In the genomic region with DNA sequence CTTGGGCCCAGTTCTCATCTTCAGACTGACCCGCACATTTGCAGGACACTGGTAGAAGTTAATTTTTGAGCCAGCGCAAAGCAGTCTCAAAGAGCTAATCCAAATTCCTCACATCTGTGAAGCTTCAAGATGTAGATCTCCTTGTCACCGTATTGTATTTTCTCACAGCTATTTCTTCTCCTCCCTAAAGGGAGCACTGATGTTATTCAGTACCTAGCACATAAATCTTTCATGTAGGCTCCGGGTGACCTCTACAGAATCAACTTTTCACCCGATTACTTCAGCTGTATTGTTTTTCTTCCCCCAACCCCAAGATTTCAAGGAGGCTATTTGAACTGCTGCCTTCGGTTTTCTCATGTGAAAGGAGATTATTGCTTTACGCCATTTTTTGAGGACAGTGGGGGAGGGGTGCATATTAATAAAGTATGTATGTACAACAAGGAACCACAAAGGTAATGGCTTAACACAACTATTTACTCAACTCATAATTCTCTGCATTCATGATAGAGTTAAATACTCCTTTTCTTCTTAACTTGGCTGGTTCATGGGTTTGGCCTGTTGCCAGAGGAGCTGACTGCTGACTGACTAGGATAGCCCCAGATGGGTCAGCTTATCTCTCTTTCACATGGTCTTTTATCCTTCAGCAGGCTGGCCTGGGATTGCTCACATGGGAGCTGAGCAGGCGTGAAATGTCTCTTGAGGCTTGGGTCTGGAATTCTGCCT, we compare ENCODE assay signal across 8 mouse cellular contexts.
DNase-seq lines count a peak whose midpoint lies in the region; ATAC-seq lines count a peak whose summit lies in the region.

No protein-coding gene starts in this region.

- H3K9ac ChIP-seq in midbrain, embryonic 13.5 days (replicated peaks), result no peak overlapping the region
- no peak overlapping the region for H3K9ac ChIP-seq in midbrain, embryonic 15.5 days
- no peak overlapping the region for H3K9ac ChIP-seq in heart, embryonic 13.5 days

- H3K4me3 ChIP-seq in midbrain, embryonic 13.5 days (replicated peaks), result no peak overlapping the region
- H3K4me3 ChIP-seq in midbrain, embryonic 15.5 days, result no peak overlapping the region
- no peak overlapping the region for H3K4me3 ChIP-seq in heart, embryonic 13.5 days

- H3K4me2 ChIP-seq in midbrain, embryonic 13.5 days (replicated peaks), result no peak overlapping the region
- H3K4me2 ChIP-seq in midbrain, embryonic 15.5 days, result no peak overlapping the region
- peak overlapping the region; percentile 12; the same call in 1 of the 2 replicates for H3K4me2 ChIP-seq in heart, embryonic 13.5 days

- 0 out of 2 replicates have a peak overlapping the region, but pooled peaks have one; percentile 1 for H3K27ac ChIP-seq in midbrain, embryonic 13.5 days
- H3K27ac ChIP-seq in midbrain, embryonic 15.5 days, result no peak overlapping the region
- peak overlapping the region; percentile 48 for H3K27ac ChIP-seq in heart, embryonic 13.5 days (replicated peaks)

- H3K27me3 ChIP-seq in midbrain, embryonic 13.5 days, result no peaks in the 10 kb centered on the region; the same call in 1 of the 2 replicates
- no peaks in the 10 kb centered on the region for H3K27me3 ChIP-seq in midbrain, embryonic 15.5 days (replicated peaks)
- H3K27me3 ChIP-seq in heart, embryonic 13.5 days (replicated peaks), result no peaks in the 10 kb centered on the region

- ATAC-seq in midbrain, embryonic 13.5 days, result peak; percentile 70; the same call in 1 of the 2 replicates
- ATAC-seq in midbrain, embryonic 15.5 days (replicated peaks), result no peak; the same call in 1 of the 2 replicates
- ATAC-seq in heart, embryonic 13.5 days (ENCODE audit: extremely low read depth, insufficient number of reproducible peaks, low FRiP score, low TSS enrichment), result peak; percentile 42; the same call in 1 of the 2 replicates
- ATAC-seq in megakaryocyte progenitor cell, adult 5-6 weeks (replicated peaks; ENCODE audit: poor library complexity), result peak; percentile 85
- no peak for ATAC-seq in activated CD4-positive, CD25-positive, alpha-beta regulatory T cell, adult 4 months

- peak; percentile 21 for DNase-seq in cerebellum, adult 9-10 months
- DNase-seq in thymus, postnatal 25 days, result no peak
- no peak for DNase-seq in layer of hippocampus, adult 8-10 months (ENCODE audit: low spot score in 2 of 2)

- 53% methylated on average over 8 of the region's 8 CpGs for WGBS in midbrain, embryonic 13.5 days
- 42% methylated on average over 8 of the region's 8 CpGs for WGBS in midbrain, embryonic 15.5 days
- WGBS in heart, embryonic 13.5 days, result 37% methylated on average over 8 of the region's 8 CpGs

- H3K9me3 ChIP-seq in midbrain, embryonic 13.5 days, result no peaks in the 10 kb centered on the region
- H3K9me3 ChIP-seq in midbrain, embryonic 15.5 days, result no peaks in the 10 kb centered on the region
- H3K9me3 ChIP-seq in heart, embryonic 13.5 days, result no peaks in the 10 kb centered on the region

- H3K36me3 ChIP-seq in midbrain, embryonic 13.5 days, result no peaks in the 10 kb centered on the region
- H3K36me3 ChIP-seq in midbrain, embryonic 15.5 days (replicated peaks), result no peaks in the 10 kb centered on the region
- no peaks in the 10 kb centered on the region for H3K36me3 ChIP-seq in heart, embryonic 13.5 days

- peaks cover 3% of the 10 kb centered on the region; the same call in 1 of the 2 replicates for H3K4me1 ChIP-seq in midbrain, embryonic 13.5 days (replicated peaks)
- no peaks in the 10 kb centered on the region for H3K4me1 ChIP-seq in midbrain, embryonic 15.5 days
- peaks cover 22% of the 10 kb centered on the region for H3K4me1 ChIP-seq in heart, embryonic 13.5 days

Comparison
In these comparisons a context has a peak if more than half of its experiments do, and no peak if none do; other contexts are left out.
1. ATAC-seq: peak in midbrain, embryonic 13.5 days (single experiment), heart, embryonic 13.5 days (single experiment) and megakaryocyte progenitor cell, adult 5-6 weeks (single experiment); none in midbrain, embryonic 15.5 days (single experiment) and activated CD4-positive, CD25-positive, alpha-beta regulatory T cell, adult 4 months (single experiment).